Mouse (Mus musculus) spleen, adult 2 months (tissue): ENCODE data around the gene Gys2. TPM values are rescaled to one million over a fixed set of nuclear protein-coding genes. Genes with fewer than 3 reads are reported as not detected.
A peak's percentile ranks its signal among the peaks of the same experiment; 100 is the strongest.

ENCODE experiments used
- DNase-seq, 2 experiments: peaks; one replicate each; pipeline versions ENCODE4 v3.0.0 to v3.0.0-alpha.2; 2012 to 2021; ENCODE audit warnings: low spot score in 2 of 2, low read depth in 1 of 2
- H3K27ac ChIP-seq: fragments of 200-500 bp; 2 replicates; pipeline ENCODE4 v1.5.1; 2012; ENCODE audit warnings: low read length, inconsistent platforms; ENCODE audit not compliant: insufficient read depth
- H3K27me3 ChIP-seq: fragments of 200-500 bp; 2 replicates; pipeline ENCODE4 v1.6.1; 2012; ENCODE audit warnings: mild to moderate bottlenecking, moderate library complexity, low read length, inconsistent platforms; ENCODE audit not compliant: control insufficient read depth, insufficient read depth
- H3K36me3 ChIP-seq: fragments of 200-500 bp; 2 replicates; pipeline ENCODE4 v1.6.1; 2012; ENCODE audit warnings: mild to moderate bottlenecking, low read length, inconsistent platforms; ENCODE audit not compliant: control insufficient read depth, insufficient read depth
- H3K4me1 ChIP-seq: fragments of 200-500 bp; 2 replicates; pipeline ENCODE4 v1.6.1; 2011; ENCODE audit warnings: inconsistent platforms; ENCODE audit not compliant: control insufficient read depth, insufficient read depth, insufficient read length
- H3K4me3 ChIP-seq: fragments of 200-500 bp; 2 replicates; pipeline ENCODE4 v1.5.1; 2011; ENCODE audit warnings: mild to moderate bottlenecking, inconsistent platforms; ENCODE audit not compliant: insufficient read depth, insufficient read length; ENCODE audit errors: extremely low read depth
- CTCF ChIP-seq: fragments of 200-500 bp; IDR thresholded peaks from 2 replicates; pipeline ENCODE4 v1.5.1; 2011; ENCODE audit warnings: mild to moderate bottlenecking, inconsistent platforms; ENCODE audit not compliant: insufficient read depth, insufficient read length, insufficient replicate concordance; ENCODE audit errors: extremely low read depth
- POLR2A ChIP-seq: fragments of 200-500 bp; IDR thresholded peaks from 2 replicates; pipeline ENCODE4 v1.6.1; 2011; ENCODE audit warnings: low read depth, low read length, inconsistent platforms
- WGBS: fragments of 180-500 bp; shearing (Covaris S2); methylation state at CpG from one replicate; pipeline ENCODE4 v1.1.7; 2018; 5-methylcytosine and 5-hydroxymethylcytosine counted together
- polyA plus RNA-seq: library from polyadenylated mRNA; depleted of rRNA; stranded (reverse); fragments of >200 nt; gene quantifications from 2 replicates; pipeline ENCODE4 v1.2.3, GENCODE M21; 2012

The Gys2 gene
- polyA plus RNA-seq, 1 experiment, result 0.02 TPM

- no peak overlapping the region for H3K27ac ChIP-seq
Measured at GRCm38 (mm10) chr6:142387755-142388271, 85.1 kb downstream of the Gys2 start.

GRCm38 (mm10) chr6:142387011-142387754 lies 85.7 kb downstream of the Gys2 start, which contains the start of the genes Recql and Golt1b:
Recql (minus strand) TSS chr6:142387087.
Golt1b (plus strand) TSS chr6:142387221.
- Histone ChIP-seq H3K27ac (peak within 1 kb of the TSS; percentile 78), H3K4me3 (peak within 1 kb of the TSS; percentile 89), H3K36me3 (no peaks in the 10 kb centered on the region), H3K4me1 (peaks cover 9% of the 10 kb centered on the region), H3K27me3 (no peaks in the 10 kb centered on the region)
- DNase-seq, result peak; percentile 94 to 97
- TF ChIP-seq POLR2A, result no peak; the same call in 1 of the 2 replicates
- TF ChIP-seq CTCF, result no peak
- 1% methylated on average over 86 of the region's 87 CpGs for WGBS

More at GRCm38 (mm10) chr6:142387755-142388271, 85.1 kb downstream of the Gys2 start:
- Histone ChIP-seq H3K4me1 (peaks cover 9% of the 10 kb centered on the region), H3K27me3 (no peaks in the 10 kb centered on the region), H3K36me3 (no peaks in the 10 kb centered on the region; the same call in 1 of the 2 replicates), H3K4me3 (peak overlapping the region; percentile 89)
- no peak for TF ChIP-seq CTCF
- no peak for TF ChIP-seq POLR2A
- DNase-seq, result no peak
- 14% methylated on average over 8 of the region's 8 CpGs for WGBS

- DNase-seq, result no peak
- H3K27ac ChIP-seq, result peak overlapping the region; percentile 78
- WGBS, result under 1% methylated on average over 31 of the region's 31 CpGs
Measured at GRCm38 (mm10) chr6:142386285-142387010, 86.5 kb downstream of the Gys2 start.

GRCm38 (mm10) chr6:142384521-142384920 lies 88.4 kb downstream of the Gys2 start:
- Histone ChIP-seq H3K27ac (no peak overlapping the region), H3K36me3 (no peaks in the 10 kb centered on the region), H3K4me1 (peaks cover 5% of the 10 kb centered on the region), H3K27me3 (no peaks in the 10 kb centered on the region), H3K4me3 (no peak overlapping the region)
- 93% methylated on average over 9 of the region's 9 CpGs for WGBS
- no peak for DNase-seq
- TF ChIP-seq POLR2A (no peak), CTCF (no peak)

More at GRCm38 (mm10) chr6:142386285-142387010, 86.5 kb downstream of the Gys2 start:
- Histone ChIP-seq H3K4me1 (peaks cover 9% of the 10 kb centered on the region), H3K4me3 (peak overlapping the region; percentile 72), H3K27me3 (no peaks in the 10 kb centered on the region), H3K36me3 (no peaks in the 10 kb centered on the region)
- no peak for TF ChIP-seq CTCF
- no peak for TF ChIP-seq POLR2A

- DNase-seq, result no peak
- Histone ChIP-seq H3K27ac (no peak overlapping the region), H3K4me1 (no peaks in the 10 kb centered on the region), H3K36me3 (peaks cover 6% of the 10 kb centered on the region), H3K4me3 (no peak overlapping the region), H3K27me3 (no peaks in the 10 kb centered on the region)
- WGBS, result 95% methylated on average over 7 of the region's 7 CpGs
- TF ChIP-seq POLR2A (no peak), CTCF (no peak)
Measured at GRCm38 (mm10) chr6:142381615-142382014, 91.3 kb downstream of the Gys2 start.

GRCm38 (mm10) chr6:142379961-142380360 lies 92.9 kb downstream of the Gys2 start:
- WGBS, result 88% methylated on average over 6 of the region's 6 CpGs
- Histone ChIP-seq H3K27me3 (no peaks in the 10 kb centered on the region), H3K4me1 (no peaks in the 10 kb centered on the region), H3K4me3 (no peak overlapping the region), H3K36me3 (peaks cover 19% of the 10 kb centered on the region), H3K27ac (no peak overlapping the region)
- TF ChIP-seq CTCF (no peak), POLR2A (no peak)
- DNase-seq, result no peak
